Mouse (Mus musculus): ENCODE data around the gene Stau1. TPM values are rescaled to one million over a fixed set of nuclear protein-coding genes. Genes with fewer than 3 reads are reported as not detected.
"Not testable (repeated sequence)": the region's sequence is repeated elsewhere in the genome, so short reads cannot be mapped to it uniquely, and the experiment has no call there.

Gene Stau1
- polyA plus RNA-seq, 1 experiment from 2014 or later, result 82.3 TPM

DNA sequence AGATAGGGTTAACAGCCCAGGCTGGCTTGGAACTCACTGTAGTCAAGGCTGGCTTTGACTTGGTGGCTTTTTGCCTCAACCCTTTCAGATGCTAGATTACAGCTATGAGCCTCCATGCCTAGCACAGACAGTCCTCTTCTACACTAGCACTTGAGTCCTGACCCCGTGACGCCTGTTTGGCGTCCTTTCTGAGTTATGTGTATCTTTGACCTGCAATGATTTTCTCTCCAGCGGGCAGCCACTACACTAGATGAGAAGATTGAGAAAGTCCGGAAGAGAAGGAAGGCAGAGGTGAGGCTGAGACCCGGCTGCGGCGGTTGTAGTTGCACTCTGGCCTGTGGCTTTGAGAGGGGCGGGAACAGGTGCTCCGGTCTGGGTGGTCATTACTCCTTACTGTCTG lies 23.3 kb upstream of the Stau1 start:
- H3K36me3 ChIP-seq (ENCODE audit: control insufficient read depth, insufficient read depth, low read length), result peaks cover 44% of the 10 kb centered on the region
- no peak overlapping the region for H3K4me3 ChIP-seq (ENCODE audit: low read depth, low read length)
- no peak overlapping the region for H3K9ac ChIP-seq (replicated peaks; ENCODE audit: low read depth, low read length)
- peaks cover 13% of the 10 kb centered on the region for H3K4me1 ChIP-seq (ENCODE audit: control insufficient read depth, insufficient read depth, low read length)
- ATAC-seq (ENCODE audit: insufficient number of reproducible peaks, insufficient read depth, low FRiP score, low read depth), result no peak
- H3K27me3 ChIP-seq (ENCODE audit: control insufficient read depth, insufficient read depth, low read length), result no peaks in the 10 kb centered on the region
- H3K4me2 ChIP-seq (replicated peaks; ENCODE audit: low read depth, low read length), result no peak overlapping the region
- H3K27ac ChIP-seq (ENCODE audit: low read length), result no peak overlapping the region
- H3K9me3 ChIP-seq (ENCODE audit: control insufficient read depth, low read depth, low read length), result no peaks in the 10 kb centered on the region
- 80% methylated on average over 10 of the region's 10 CpGs for WGBS

DNA sequence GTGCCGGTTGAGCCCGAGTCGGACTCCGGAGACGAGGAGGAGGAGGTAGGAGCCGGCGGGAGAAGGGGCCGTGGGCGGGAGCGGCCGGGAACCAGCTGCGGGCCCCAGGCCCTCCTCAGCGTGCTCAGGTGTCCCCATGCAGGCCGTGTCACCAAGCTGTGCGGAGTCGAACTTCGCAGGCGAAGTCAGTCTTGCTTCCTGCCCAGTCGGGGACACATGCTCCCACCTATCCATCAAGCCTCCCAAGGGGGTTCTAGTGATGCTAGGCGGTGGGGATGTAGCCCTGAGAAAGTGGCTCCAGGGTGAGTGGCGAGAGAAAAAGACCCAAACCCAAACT lies 19.3 kb upstream of the Stau1 start:
- ATAC-seq (ENCODE audit: insufficient number of reproducible peaks, insufficient read depth, low FRiP score, low read depth), result peak; percentile 70; the same call in 1 of the 2 replicates

DNA sequence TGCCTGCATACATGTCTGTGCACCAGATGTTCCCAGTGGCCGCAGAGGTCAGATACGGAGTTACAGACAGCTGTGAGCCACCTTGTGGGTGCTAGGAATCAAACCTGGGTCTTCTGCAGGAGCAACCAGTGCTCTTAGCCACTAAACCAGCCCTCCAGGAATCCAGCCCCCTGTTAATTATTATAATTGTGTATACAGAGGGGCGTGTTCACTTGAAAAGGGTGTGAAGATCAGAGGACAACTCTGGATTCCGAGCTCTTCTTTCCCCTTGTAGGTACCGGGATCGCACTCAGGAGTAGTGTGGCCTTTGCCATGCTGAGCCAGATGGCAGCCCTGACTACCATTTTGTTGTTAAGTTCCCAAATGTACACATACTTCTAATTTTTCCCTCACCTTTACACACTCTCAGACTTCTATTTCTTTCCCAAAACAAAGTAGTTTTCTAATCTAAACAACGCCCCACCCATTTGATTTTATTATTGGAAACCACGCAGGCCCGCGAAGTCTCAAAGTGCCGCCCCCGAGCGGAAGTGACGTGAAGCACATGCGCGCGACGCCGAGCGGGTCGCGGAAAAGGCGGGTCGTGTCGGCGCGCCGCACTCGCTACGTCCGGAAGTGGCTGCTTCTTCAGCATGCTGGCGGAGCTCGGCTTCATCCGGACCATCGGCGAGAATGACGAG lies 18.7 kb upstream of the Stau1 start, which contains the start of gene Ddx27:
Gene Ddx27, plus strand, starts transcription at position 492 of the 680 bp plus-strand sequence.
- 2% methylated on average over 37 of the region's 37 CpGs for WGBS
- ATAC-seq (ENCODE audit: insufficient number of reproducible peaks, insufficient read depth, low FRiP score, low read depth), result peak; percentile 86
- peaks cover 12% of the 10 kb centered on the region for H3K36me3 ChIP-seq (ENCODE audit: control insufficient read depth, insufficient read depth, low read length)

More for the DNA sequence above, 19.3 kb upstream of the Stau1 start:
- no peaks in the 10 kb centered on the region for H3K9me3 ChIP-seq (ENCODE audit: control insufficient read depth, low read depth, low read length)
- peak overlapping the region; percentile 91 for H3K4me3 ChIP-seq (ENCODE audit: low read depth, low read length)
- under 1% methylated on average over 21 of the region's 21 CpGs for WGBS
- H3K36me3 ChIP-seq (ENCODE audit: control insufficient read depth, insufficient read depth, low read length), result peaks cover 17% of the 10 kb centered on the region
- H3K4me2 ChIP-seq (replicated peaks; ENCODE audit: low read depth, low read length), result peak overlapping the region; percentile 91
- peaks cover 13% of the 10 kb centered on the region for H3K4me1 ChIP-seq (ENCODE audit: control insufficient read depth, insufficient read depth, low read length)
- peak overlapping the region; percentile 86 for H3K9ac ChIP-seq (replicated peaks; ENCODE audit: low read depth, low read length)
- no peaks in the 10 kb centered on the region for H3K27me3 ChIP-seq (ENCODE audit: control insufficient read depth, insufficient read depth, low read length)
- H3K27ac ChIP-seq (ENCODE audit: low read length), result peak overlapping the region; percentile 69

DNA sequence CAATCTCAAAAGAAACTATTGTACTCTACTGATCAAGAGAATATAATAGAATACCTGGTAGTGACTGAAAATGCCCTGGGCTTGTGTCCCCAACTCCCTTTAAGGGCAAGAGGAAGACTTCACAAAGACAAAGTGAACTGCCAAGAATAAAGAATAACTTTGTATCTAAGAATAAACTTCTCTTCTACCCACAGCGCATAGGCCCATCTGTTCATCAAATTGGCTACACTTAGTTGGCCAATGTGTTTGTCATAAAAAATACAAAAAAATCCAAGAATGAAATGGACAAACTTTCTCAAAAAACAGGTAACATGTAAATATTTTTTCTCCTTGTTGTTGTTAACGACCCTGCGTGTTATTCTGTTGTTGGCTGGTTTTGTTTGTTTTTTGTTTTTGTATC lies 14.4 kb upstream of the Stau1 start:
- H3K9me3 ChIP-seq (ENCODE audit: control insufficient read depth, low read depth, low read length), result no peaks in the 10 kb centered on the region
- 0 out of 2 replicates have a peak, but pooled peaks cover under 1% of the 10 kb centered on the region for H3K4me1 ChIP-seq (ENCODE audit: control insufficient read depth, insufficient read depth, low read length)
- H3K27ac ChIP-seq (ENCODE audit: low read length), result no peak overlapping the region
- ATAC-seq (ENCODE audit: insufficient number of reproducible peaks, insufficient read depth, low FRiP score, low read depth), result no peak
- no peaks in the 10 kb centered on the region for H3K27me3 ChIP-seq (ENCODE audit: control insufficient read depth, insufficient read depth, low read length)
- WGBS, result 82% methylated on average over 3 of the region's 3 CpGs
- no peaks in the 10 kb centered on the region for H3K36me3 ChIP-seq (ENCODE audit: control insufficient read depth, insufficient read depth, low read length)
- H3K4me3 ChIP-seq (ENCODE audit: low read depth, low read length), result no peak overlapping the region
- no peak overlapping the region for H3K4me2 ChIP-seq (replicated peaks; ENCODE audit: low read depth, low read length)
- H3K9ac ChIP-seq (replicated peaks; ENCODE audit: low read depth, low read length), result no peak overlapping the region

More for the DNA sequence above, 18.7 kb upstream of the Stau1 start, which contains the start of gene Ddx27:
- H3K27ac ChIP-seq (ENCODE audit: low read length), result peak within 1 kb of the TSS; percentile 73
- peak within 1 kb of the TSS; percentile 86 for H3K9ac ChIP-seq (replicated peaks; ENCODE audit: low read depth, low read length)
- peak within 1 kb of the TSS; percentile 91 for H3K4me2 ChIP-seq (replicated peaks; ENCODE audit: low read depth, low read length)
- H3K4me1 ChIP-seq (ENCODE audit: control insufficient read depth, insufficient read depth, low read length), result peaks cover 13% of the 10 kb centered on the region
- H3K9me3 ChIP-seq (ENCODE audit: control insufficient read depth, low read depth, low read length), result no peaks in the 10 kb centered on the region
- H3K27me3 ChIP-seq (ENCODE audit: control insufficient read depth, insufficient read depth, low read length), result no peaks in the 10 kb centered on the region
- H3K4me3 ChIP-seq (ENCODE audit: low read depth, low read length), result peak within 1 kb of the TSS; percentile 91

DNA sequence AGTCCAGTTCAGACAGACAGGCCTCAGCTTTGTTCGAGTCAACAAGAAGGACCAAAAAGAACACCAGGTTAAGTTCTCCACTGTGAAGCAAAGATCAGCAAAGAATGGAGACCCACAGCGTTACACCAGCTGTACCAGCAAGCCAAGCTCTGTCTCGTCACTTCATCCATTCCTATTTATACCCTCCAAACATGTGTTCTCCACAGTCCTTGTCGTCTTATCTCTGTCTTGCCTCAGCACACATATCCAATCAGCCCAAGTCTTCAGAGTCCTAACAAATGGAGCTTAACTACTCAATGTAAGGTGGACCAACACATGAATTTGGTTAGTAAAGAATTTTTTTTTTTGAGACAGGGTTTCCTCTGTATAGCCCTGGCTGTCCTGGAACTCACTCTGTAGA lies 13.4 kb upstream of the Stau1 start:
- Histone ChIP-seq H3K4me3 (ENCODE audit: low read depth, low read length) (no peak overlapping the region), H3K9ac (replicated peaks; ENCODE audit: low read depth, low read length) (no peak overlapping the region), H3K27ac (ENCODE audit: low read length) (no peak overlapping the region), H3K36me3 (ENCODE audit: control insufficient read depth, insufficient read depth, low read length) (no peaks in the 10 kb centered on the region), H3K4me2 (replicated peaks; ENCODE audit: low read depth, low read length) (no peak overlapping the region), H3K4me1 (ENCODE audit: control insufficient read depth, insufficient read depth, low read length) (no peaks in the 10 kb centered on the region), H3K27me3 (ENCODE audit: control insufficient read depth, insufficient read depth, low read length) (no peaks in the 10 kb centered on the region), H3K9me3 (ENCODE audit: control insufficient read depth, low read depth, low read length) (no peaks in the 10 kb centered on the region)
- 70% methylated on average over 4 of the region's 4 CpGs for WGBS
- no peak for ATAC-seq (ENCODE audit: insufficient number of reproducible peaks, insufficient read depth, low FRiP score, low read depth)

DNA sequence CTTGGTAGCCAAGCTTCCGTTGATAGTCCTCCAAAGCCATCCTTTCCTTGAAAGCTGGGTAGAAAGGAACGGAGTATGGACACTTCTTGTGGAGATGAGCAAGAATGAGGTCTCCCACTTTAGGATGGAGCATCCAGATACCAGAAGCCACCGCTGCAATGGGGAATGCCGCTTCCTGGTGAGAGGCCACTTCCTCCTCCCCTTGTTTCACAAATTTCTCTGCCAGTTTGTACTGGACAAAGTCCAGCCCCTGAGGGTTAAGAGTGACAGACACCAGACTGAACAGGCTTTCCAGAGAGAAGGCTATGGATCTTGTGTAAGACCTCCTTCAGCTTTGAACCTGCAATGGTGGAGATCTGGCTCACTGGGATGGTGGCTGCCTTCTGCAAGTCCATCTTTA lies 11.5 kb upstream of the Stau1 start:
- H3K36me3 ChIP-seq (ENCODE audit: control insufficient read depth, insufficient read depth, low read length); H3K4me2 ChIP-seq (replicated peaks; ENCODE audit: low read depth, low read length); H3K27me3 ChIP-seq (ENCODE audit: control insufficient read depth, insufficient read depth, low read length); H3K9ac ChIP-seq (replicated peaks; ENCODE audit: low read depth, low read length); H3K27ac ChIP-seq (ENCODE audit: low read length); H3K9me3 ChIP-seq (ENCODE audit: control insufficient read depth, low read depth, low read length); ATAC-seq (ENCODE audit: insufficient number of reproducible peaks, insufficient read depth, low FRiP score, low read depth); H3K4me1 ChIP-seq (ENCODE audit: control insufficient read depth, insufficient read depth, low read length); H3K4me3 ChIP-seq (ENCODE audit: low read depth, low read length): not testable (repeated sequence)
- WGBS, result 79% methylated on average over 4 of the region's 4 CpGs

DNA sequence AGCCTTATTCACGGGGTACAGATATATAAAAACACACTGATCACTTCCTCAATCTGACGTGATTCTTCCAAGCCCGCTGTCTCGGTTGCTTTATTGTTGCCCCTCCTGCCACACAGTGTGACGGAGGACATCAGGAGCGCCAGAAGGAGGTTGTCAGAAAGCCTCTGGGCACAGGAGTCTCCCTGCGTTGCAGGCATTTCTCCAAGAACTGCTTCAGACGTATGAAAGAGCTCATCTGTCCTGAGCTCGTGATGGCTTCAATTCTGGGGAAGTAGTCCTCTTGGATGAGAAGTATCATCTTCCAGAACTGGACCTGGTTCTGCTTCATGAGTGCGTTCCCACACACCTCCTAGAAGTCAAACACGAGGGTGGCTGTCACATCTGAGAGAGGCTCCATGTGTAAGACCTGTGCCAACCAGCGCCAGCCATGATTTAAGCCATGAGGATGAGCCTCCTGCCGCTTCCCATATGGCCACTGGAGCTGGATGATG lies 10.9 kb upstream of the Stau1 start:
- Histone ChIP-seq H3K27me3 (ENCODE audit: control insufficient read depth, insufficient read depth, low read length) (no peaks in the 10 kb centered on the region), H3K36me3 (ENCODE audit: control insufficient read depth, insufficient read depth, low read length) (no peaks in the 10 kb centered on the region), H3K9me3 (ENCODE audit: control insufficient read depth, low read depth, low read length) (no peaks in the 10 kb centered on the region), H3K4me1 (ENCODE audit: control insufficient read depth, insufficient read depth, low read length) (no peaks in the 10 kb centered on the region), H3K4me3 (ENCODE audit: low read depth, low read length) (no peak overlapping the region), H3K9ac (replicated peaks; ENCODE audit: low read depth, low read length) (no peak overlapping the region), H3K27ac (ENCODE audit: low read length) (no peak overlapping the region), H3K4me2 (replicated peaks; ENCODE audit: low read depth, low read length) (no peak overlapping the region)
- WGBS, result 75% methylated on average over 13 of the region's 13 CpGs
- ATAC-seq (ENCODE audit: insufficient number of reproducible peaks, insufficient read depth, low FRiP score, low read depth), result no peak

DNA sequence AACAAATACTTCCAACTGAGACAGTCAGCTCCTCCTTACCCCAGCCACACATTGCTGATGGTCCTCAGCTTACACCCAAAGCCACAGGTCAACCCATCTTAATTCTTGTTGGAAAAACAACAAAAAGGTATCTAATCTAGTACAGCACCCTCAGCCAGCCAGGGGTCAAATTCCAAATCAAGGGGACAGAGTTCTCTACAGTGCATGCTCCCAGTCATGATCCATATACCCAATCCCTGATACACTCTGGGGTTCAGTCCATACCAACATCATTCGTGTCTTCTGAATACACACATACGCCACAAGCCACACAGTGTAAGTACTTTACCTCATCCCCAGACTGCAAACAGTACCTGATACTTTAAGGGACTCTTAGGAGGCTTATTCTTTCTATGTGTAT lies 10.3 kb upstream of the Stau1 start:
- no peaks in the 10 kb centered on the region for H3K9me3 ChIP-seq (ENCODE audit: control insufficient read depth, low read depth, low read length)
- H3K27ac ChIP-seq (ENCODE audit: low read length), result no peak overlapping the region
- no peaks in the 10 kb centered on the region for H3K36me3 ChIP-seq (ENCODE audit: control insufficient read depth, insufficient read depth, low read length)
- H3K9ac ChIP-seq (replicated peaks; ENCODE audit: low read depth, low read length), result no peak overlapping the region
- no peak overlapping the region for H3K4me3 ChIP-seq (ENCODE audit: low read depth, low read length)
- H3K27me3 ChIP-seq (ENCODE audit: control insufficient read depth, insufficient read depth, low read length), result no peaks in the 10 kb centered on the region
- H3K4me1 ChIP-seq (ENCODE audit: control insufficient read depth, insufficient read depth, low read length), result no peaks in the 10 kb centered on the region
- no peak for ATAC-seq (ENCODE audit: insufficient number of reproducible peaks, insufficient read depth, low FRiP score, low read depth)
- WGBS, result 89% methylated on average over 2 of the region's 2 CpGs
- H3K4me2 ChIP-seq (replicated peaks; ENCODE audit: low read depth, low read length), result no peak overlapping the region

Data from stomach, embryonic 14.5 days (tissue).